Mouse (Mus musculus) cerebellum, adult 2 months (tissue): ENCODE measurements around the gene Wdr18. TPM values are rescaled to one million over a fixed set of nuclear protein-coding genes. Genes with fewer than 3 reads are reported as not detected.

Source experiments
- DNase-seq, 2 experiments: peaks; one replicate each; pipeline ENCODE4 v3.0.0; 2021
- H3K27ac ChIP-seq: fragments of 200-500 bp; 2 replicates; pipeline ENCODE4 v1.5.1; 2012; ENCODE audit warnings: low read length, control low read depth, inconsistent platforms; ENCODE audit not compliant: insufficient read depth
- H3K27me3 ChIP-seq: fragments of 200-500 bp; 2 replicates; pipeline ENCODE4 v1.6.1; 2012; ENCODE audit warnings: inconsistent platforms, mild to moderate bottlenecking, low read length, moderate library complexity; ENCODE audit not compliant: control insufficient read depth, insufficient read depth
- H3K4me1 ChIP-seq: fragments of 200-500 bp; 2 replicates; pipeline ENCODE4 v1.6.1; 2011; ENCODE audit warnings: low read length; ENCODE audit not compliant: control insufficient read depth, insufficient read depth
- H3K4me3 ChIP-seq: fragments of 200-500 bp; replicated peaks from 2 replicates; pipeline ENCODE3; 2011; ENCODE audit warnings: mild to moderate bottlenecking, low read depth, low read length, control low read depth; ENCODE audit not compliant: insufficient read depth
- CTCF ChIP-seq: fragments of 200-500 bp; IDR thresholded peaks from 2 replicates; pipeline ENCODE4 v1.5.1; 2011; ENCODE audit warnings: low read depth, mild to moderate bottlenecking, control low read depth, low read length, moderate library complexity, borderline replicate concordance; ENCODE audit not compliant: insufficient read depth
- POLR2A ChIP-seq: fragments of 200-500 bp; IDR thresholded peaks from 2 replicates; pipeline ENCODE4 v1.6.1; 2011; ENCODE audit warnings: low read length, control low read depth, borderline replicate concordance; ENCODE audit not compliant: insufficient read depth
- WGBS: fragments of 180-500 bp; shearing (Covaris S2); methylation state at CpG from one replicate; pipeline ENCODE4 v1.1.7; 2018; 5-methylcytosine and 5-hydroxymethylcytosine counted together
- polyA plus RNA-seq: library from polyadenylated mRNA; depleted of rRNA; stranded (reverse); fragments of >200 nt; gene quantifications from 2 replicates; pipeline ENCODE4 v1.2.3, GENCODE M21; 2012

The Wdr18 gene
- polyA plus RNA-seq, 1 experiment = 57.4 TPM

DNA sequence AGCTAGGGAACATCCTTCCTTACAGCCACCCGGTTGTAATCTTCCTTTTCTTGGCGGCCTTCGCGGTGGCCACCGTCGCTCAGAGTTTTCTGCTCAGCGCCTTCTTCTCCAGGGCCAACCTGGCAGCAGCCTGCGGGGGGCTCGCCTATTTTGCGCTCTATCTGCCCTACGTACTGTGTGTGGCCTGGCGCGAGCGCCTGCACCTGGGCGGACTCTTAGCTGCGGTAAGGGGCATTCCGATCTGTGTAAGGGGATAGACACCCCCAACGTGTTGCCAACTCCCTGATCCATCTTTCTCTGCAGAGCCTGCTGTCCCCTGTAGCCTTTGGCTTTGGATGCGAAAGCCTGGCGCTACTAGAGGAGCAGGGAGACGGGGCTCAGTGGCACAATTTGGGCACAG is 42.9 kb downstream of the Wdr18 start:
- Histone ChIP-seq H3K4me3 (no peak overlapping the region), H3K4me1 (no peaks in the 10 kb centered on the region), H3K27me3 (no peaks in the 10 kb centered on the region), H3K27ac (no peak overlapping the region)
- WGBS = 44% methylated on average over 21 of the region's 21 CpGs
- DNase-seq = no peak
- TF ChIP-seq CTCF (no peak), POLR2A (no peak)

DNA sequence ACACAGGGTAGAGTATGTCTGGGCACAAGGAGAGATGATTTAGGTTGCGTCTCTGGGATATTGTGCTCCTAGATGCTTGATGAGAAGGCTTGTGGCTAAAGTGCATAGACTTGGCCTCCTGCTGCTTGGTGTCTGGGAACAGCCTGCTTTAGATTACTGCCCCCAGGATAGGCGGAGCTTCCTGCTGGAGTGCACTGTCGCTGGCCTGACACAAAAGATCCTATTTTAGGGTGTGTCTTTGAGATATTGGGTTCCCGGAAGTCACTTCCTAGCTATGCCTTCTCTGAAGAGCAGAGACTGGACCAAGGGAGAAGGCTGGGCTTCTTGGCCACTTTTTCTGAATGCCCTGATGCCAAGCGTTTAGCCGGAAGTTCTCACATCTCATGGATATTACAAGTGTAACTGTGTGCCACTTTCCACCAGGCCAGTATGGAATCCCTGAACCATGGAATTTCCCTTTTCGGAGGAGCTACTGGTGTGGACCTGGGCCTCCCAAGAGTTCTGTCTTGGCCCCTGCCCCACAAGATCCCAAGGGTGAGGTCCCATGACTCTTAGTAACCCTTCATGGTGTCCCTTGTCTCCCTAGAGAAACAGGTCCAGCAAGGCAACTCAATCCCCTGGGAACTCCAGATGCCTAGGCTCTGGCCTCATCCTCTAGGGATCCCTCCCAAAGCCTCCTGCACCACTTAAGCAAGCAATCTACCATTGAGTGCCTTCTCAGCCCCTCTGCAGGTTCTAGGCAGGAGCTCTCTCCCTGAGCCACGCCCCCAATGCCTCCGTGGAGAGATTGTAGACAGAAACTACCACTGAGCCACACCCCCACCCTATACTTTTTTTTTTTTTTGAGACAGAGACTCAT is 43.7 kb downstream of the Wdr18 start:
- no peak for TF ChIP-seq CTCF
- no peak for TF ChIP-seq POLR2A
- Histone ChIP-seq H3K27me3 (no peaks in the 10 kb centered on the region), H3K4me3 (no peak overlapping the region), H3K27ac (no peak overlapping the region), H3K4me1 (no peaks in the 10 kb centered on the region)
- no peak for DNase-seq
- 66% methylated on average over 9 of the region's 9 CpGs for WGBS

DNA sequence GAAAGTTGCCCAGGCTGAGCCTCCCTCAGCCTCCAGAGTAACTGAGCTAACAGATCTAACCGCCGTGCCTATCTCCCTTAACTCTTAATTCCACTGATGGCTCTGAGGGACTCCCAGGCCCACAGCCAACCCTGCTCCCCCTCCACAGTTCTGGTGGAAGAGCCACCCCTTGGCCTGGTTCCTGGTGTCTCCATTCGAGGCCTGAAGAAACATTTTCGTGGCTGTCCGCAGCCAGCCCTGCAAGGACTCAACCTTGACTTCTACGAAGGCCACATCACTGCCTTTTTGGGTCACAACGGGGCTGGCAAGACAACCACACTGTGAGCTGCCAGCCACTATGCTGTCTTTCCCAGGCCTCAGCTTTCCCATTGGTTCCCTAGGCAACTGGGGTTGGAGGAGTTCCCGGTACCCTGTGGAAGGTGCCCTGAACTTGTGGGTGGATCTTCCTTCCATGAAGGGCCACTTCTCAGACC is 44.3 kb downstream of the Wdr18 start:
- Histone ChIP-seq H3K27ac (no peak overlapping the region), H3K4me3 (no peak overlapping the region), H3K4me1 (no peaks in the 10 kb centered on the region), H3K27me3 (no peaks in the 10 kb centered on the region)
- TF ChIP-seq CTCF (no peak), POLR2A (no peak)
- WGBS = 36% methylated on average over 8 of the region's 8 CpGs
- no peak for DNase-seq

DNA sequence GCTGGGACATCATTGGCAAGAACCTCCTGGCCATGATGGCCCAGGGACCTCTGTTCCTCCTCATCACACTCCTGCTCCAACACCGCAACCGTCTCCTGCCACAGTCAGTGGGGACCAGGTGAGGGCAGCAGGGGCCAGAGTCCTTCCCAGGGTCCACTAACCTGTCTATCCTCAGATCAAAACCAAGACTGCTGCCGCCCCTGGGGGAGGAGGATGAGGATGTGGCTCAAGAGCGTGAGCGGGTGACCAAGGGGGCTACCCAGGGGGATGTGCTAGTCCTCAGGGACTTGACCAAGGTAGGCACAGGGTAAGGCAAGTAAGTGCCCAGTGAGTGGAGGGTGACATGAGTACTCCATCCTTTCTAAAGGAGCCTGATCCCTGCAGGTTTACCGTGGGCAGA is 51.8 kb downstream of the Wdr18 start:
- 90% methylated on average over 6 of the region's 6 CpGs for WGBS
- Histone ChIP-seq H3K4me1 (no peaks in the 10 kb centered on the region), H3K27me3 (no peaks in the 10 kb centered on the region), H3K27ac (no peak overlapping the region), H3K4me3 (no peak overlapping the region)
- DNase-seq = no peak
- no peak for TF ChIP-seq POLR2A
- TF ChIP-seq CTCF = no peak

DNA sequence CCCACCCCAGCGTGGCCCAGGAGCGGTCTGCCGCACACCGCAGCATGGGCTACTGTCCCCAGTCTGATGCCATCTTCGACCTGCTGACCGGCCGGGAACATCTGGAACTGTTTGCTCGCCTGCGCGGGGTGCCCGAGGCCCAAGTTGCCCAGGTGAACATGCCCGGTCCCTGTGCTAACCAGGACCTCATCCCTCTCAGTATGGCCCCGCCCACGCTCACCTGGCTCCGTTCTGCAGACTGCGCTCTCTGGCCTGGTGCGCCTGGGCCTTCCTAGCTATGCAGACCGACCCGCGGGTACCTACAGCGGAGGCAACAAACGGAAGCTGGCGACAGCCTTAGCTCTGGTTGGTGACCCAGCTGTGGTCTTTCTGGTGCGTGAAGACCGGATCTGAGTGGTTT is 53.7 kb downstream of the Wdr18 start:
- TF ChIP-seq CTCF = no peak
- TF ChIP-seq POLR2A = no peak
- WGBS = 59% methylated on average over 25 of the region's 25 CpGs

DNA sequence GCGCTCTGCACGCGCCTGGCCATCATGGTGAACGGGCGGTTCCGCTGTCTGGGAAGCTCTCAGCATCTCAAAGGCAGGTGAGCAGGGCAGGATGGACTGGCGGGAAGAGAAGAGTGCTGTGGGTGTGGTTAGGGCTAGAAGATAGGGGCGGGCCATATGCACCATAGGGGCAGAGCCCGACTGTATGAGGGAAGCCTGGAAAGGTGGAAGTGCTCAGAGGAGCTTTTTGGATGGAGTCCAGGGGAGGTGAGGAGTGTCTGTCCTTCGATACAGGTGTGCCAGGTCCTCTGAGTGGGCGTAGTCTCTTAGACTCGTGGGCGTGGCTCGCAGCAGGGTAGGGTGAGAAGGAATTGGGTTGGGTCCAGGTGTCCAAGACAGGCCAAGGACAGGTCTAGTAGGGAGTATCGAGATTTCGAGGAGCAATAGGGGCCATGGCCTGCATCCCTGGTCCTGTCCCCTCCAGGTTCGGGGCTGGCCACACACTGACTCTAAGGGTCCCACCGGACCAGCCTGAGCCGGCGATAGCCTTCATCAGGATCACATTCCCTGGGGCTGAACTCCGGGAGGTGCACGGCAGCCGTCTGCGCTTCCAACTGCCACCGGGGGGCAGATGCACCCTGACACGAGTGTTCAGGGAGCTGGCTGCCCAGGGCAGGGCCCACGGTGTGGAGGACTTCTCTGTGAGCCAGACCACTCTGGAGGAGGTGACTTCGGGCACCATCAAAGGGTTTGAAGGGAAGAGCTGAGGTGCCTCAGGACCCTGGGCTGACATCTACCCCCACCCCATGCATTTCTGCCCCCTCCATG is 54.7 kb downstream of the Wdr18 start:
- H3K27me3 ChIP-seq = no peaks in the 10 kb centered on the region
- WGBS = 46% methylated on average over 28 of the region's 28 CpGs
- TF ChIP-seq CTCF = no peak
- no peak for TF ChIP-seq POLR2A

More for the DNA sequence above, 53.7 kb downstream of the Wdr18 start:
- Histone ChIP-seq H3K27me3 (no peaks in the 10 kb centered on the region), H3K4me1 (no peaks in the 10 kb centered on the region), H3K27ac (no peak overlapping the region), H3K4me3 (no peak overlapping the region)
- no peak for DNase-seq

DNA sequence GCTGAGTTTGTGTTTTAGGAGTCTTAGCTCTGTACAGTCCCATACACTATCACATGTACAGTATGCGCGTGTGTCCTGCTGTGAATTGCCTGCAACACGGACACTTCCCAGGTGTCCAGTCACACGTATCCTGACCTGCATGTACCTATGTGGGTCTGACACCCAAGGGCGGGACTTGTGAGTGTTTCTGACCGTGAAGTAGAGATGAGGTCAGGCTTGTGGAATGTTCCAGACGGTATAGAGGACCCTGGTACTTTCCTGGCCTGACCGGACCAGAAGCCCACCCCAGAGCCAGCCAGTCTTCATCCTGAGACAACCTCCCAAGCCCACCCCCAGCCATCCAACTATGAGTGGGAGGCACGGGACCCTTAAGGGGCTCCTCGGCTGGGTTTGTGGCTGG is 55.6 kb downstream of the Wdr18 start:
- no peak for DNase-seq
- H3K27me3 ChIP-seq = no peaks in the 10 kb centered on the region
- WGBS = 78% methylated on average over 10 of the region's 10 CpGs
- H3K4me1 ChIP-seq = no peaks in the 10 kb centered on the region
- H3K4me3 ChIP-seq = no peak overlapping the region
- no peak for TF ChIP-seq CTCF
- no peak for TF ChIP-seq POLR2A
- no peak overlapping the region for H3K27ac ChIP-seq

More for the DNA sequence above, 54.7 kb downstream of the Wdr18 start:
- Histone ChIP-seq H3K4me1 (no peaks in the 10 kb centered on the region), H3K4me3 (no peak overlapping the region), H3K27ac (no peak overlapping the region)
- no peak for DNase-seq

DNA sequence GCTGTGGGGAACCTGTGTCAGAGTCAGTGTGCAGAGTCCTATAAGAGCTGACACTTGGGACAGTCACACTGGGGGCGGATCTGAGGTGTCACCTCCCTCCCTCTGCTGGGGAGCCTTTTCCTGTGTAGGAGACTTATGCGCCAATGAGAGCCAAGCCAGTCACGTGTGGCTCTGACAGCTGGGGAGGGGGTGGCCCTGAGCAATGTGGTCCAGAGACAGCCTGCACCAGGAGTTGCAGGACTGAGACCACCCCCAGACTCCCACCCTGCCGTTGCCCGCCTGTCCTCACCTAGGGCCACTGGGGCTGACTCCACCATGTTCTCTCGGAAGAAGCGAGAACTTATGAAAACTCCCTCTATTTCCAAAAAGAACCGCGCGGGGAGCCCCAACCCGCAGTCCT is 56.6 kb downstream of the Wdr18 start, which contains the start of gene Arhgap45:
Gene Arhgap45 (plus strand): TSS at position 143 of the 400 bp plus-strand sequence.
- TF ChIP-seq CTCF = no peak
- no peak for TF ChIP-seq POLR2A
- DNase-seq = no peak
- H3K4me1 ChIP-seq = no peaks in the 10 kb centered on the region
- H3K27ac ChIP-seq = no peak within 1 kb of the TSS
- no peaks in the 10 kb centered on the region for H3K27me3 ChIP-seq
- 68% methylated on average over 11 of the region's 11 CpGs for WGBS
- H3K4me3 ChIP-seq = no peak within 1 kb of the TSS
